Mouse (Mus musculus) urinary bladder, postnatal 14 days (tissue): ENCODE measurements around the gene Hibadh.

Experiments
- DNase-seq: peaks from one replicate; pipeline ENCODE4 v3.0.0; 2021; ENCODE audit warnings: low spot score

Gene Hibadh

GRCm38 (mm10) chr6:52501479-52501878 lies 138.7 kb downstream of the Hibadh start:
- no peak for DNase-seq
